ENCODE assay signal across 14 mouse cellular contexts in the genomic region with DNA sequence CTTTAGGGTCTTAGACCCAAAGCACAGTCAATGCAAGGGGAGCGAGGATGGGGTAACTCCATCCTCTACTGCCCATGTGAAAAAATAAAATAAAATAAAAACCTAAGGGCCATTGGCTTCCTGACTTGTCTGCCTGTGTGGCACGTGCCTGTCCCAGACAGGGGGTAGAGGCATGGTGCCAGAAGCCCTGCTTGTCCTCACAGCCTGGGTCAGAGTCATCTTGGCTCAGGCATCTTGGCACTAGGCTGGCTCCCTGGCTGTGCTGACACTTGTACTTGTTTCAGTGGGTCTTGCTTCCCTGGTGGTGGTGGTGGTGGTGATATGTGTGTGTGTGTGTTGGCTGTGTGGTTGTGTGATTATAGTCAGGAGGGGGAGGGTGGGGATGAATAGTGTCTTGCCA. TPM values are rescaled to one million over a fixed set of nuclear protein-coding genes. Genes with fewer than 3 reads are reported as not detected.
DNase-seq lines count a peak whose midpoint lies in the region; ATAC-seq and TF ChIP-seq lines count a peak whose summit lies in the region.
"Had no signal": no experiment of that assay in that cellular context is flagged by ENCODE, and none has a peak within 500 bp of the region (broad histone marks: within the 10 kb centered on the region; RNA-seq: fewer than 3 reads in every experiment).

No protein-coding gene starts in this region.

- no peak for ATAC-seq in cerebellum, adult (ENCODE audit: insufficient number of reproducible peaks, low FRiP score, low TSS enrichment)
- no peak for ATAC-seq in lung, postnatal 0 days

- no peak overlapping the region for H3K4me2 ChIP-seq in lung, postnatal 0 days (replicated peaks; ENCODE audit: low read depth, low read length)
- H3K4me2 ChIP-seq: embryonic facial prominence, embryonic 13.5 days; limb, embryonic 15.5 days; neural tube, embryonic 13.5 days had no signal

- peaks cover 16% of the 10 kb centered on the region for H3K4me1 ChIP-seq in lung, postnatal 0 days (ENCODE audit: insufficient read depth, low read depth, low read length)

- H3K9me3 ChIP-seq in lung, postnatal 0 days (ENCODE audit: low read length): no peaks in the 10 kb centered on the region
- H3K9me3 ChIP-seq: embryonic facial prominence, embryonic 13.5 days; hindbrain, embryonic 10.5 days; limb, embryonic 15.5 days; midbrain, embryonic 10.5 days; neural tube, embryonic 13.5 days had no signal

- TF ChIP-seq EP300 in lung, postnatal 0 days (IDR thresholded peaks at IDR 0.05): no peak

- H3K27me3 ChIP-seq in lung, postnatal 0 days (replicated peaks; ENCODE audit: insufficient read depth, low read length): no peaks in the 10 kb centered on the region
- H3K27me3 ChIP-seq: embryonic facial prominence, embryonic 13.5 days; limb, embryonic 15.5 days; neural tube, embryonic 13.5 days had no signal

- H3K9ac ChIP-seq in lung, postnatal 0 days (replicated peaks; ENCODE audit: low read depth): no peak overlapping the region
- H3K9ac ChIP-seq: embryonic facial prominence, embryonic 13.5 days; limb, embryonic 15.5 days; neural tube, embryonic 13.5 days had no signal

- WGBS in lung, postnatal 0 days: 76% methylated on average over 2 of the region's 2 CpGs

- DNase-seq in cerebellum, adult 11 months: peak; percentile 36
- peak; percentile 33 for DNase-seq in lung, postnatal 14 days
- DNase-seq in lung, postnatal 0 days (ENCODE audit: low spot score): no peak
- DNase-seq in cerebellum, postnatal 14 days: peak; percentile 66 to 76
- peak; percentile 89 to 95 for DNase-seq in kidney, postnatal 25 days
- DNase-seq in thymus, postnatal 10 days (ENCODE audit: low spot score in 2 of 2): no peak
- DNase-seq in Muller cell, postnatal 12 days (ENCODE audit: inconsistent ontology term): no peak
- DNase-seq: thymus, postnatal 4 days had no signal

- H3K27ac ChIP-seq in lung, postnatal 0 days (ENCODE audit: low read length): no peak overlapping the region
- H3K27ac ChIP-seq: embryonic facial prominence, embryonic 13.5 days; hindbrain, embryonic 10.5 days; limb, embryonic 15.5 days; midbrain, embryonic 10.5 days; neural tube, embryonic 13.5 days had no signal

- no peak for TF ChIP-seq CTCF in lung, postnatal 0 days (IDR thresholded peaks at IDR 0.05)

- H3K4me3 ChIP-seq in lung, postnatal 0 days (ENCODE audit: low read depth, low read length): no peak overlapping the region
- H3K4me3 ChIP-seq: embryonic facial prominence, embryonic 13.5 days; hindbrain, embryonic 10.5 days; limb, embryonic 15.5 days; midbrain, embryonic 10.5 days; neural tube, embryonic 13.5 days had no signal

- no peaks in the 10 kb centered on the region for H3K36me3 ChIP-seq in lung, postnatal 0 days (ENCODE audit: insufficient read depth, low read length)

RNA-seq across cellular contexts. Expression of gene Tmem86a, which starts 4.3 kb away (rescaled TPM):
- polyA plus RNA-seq in lung, postnatal 0 days (2015; fragmentation: Nextera tagmentation; extraction: Ambion mirVana): 36.2 and 36.5 TPM in 2 replicates

RNA-seq across cellular contexts. Expression of gene Spty2d1, which starts 46.5 kb away (rescaled TPM):
- 13.1 and 14.9 TPM in 2 replicates for polyA plus RNA-seq in lung, postnatal 0 days (2015; fragmentation: Nextera tagmentation; extraction: Ambion mirVana)

Comparison
In these comparisons a context has a peak if more than half of its experiments do, and no peak if none do; other contexts are left out.
1. DNase-seq: peak in cerebellum, adult 11 months (single experiment), lung, postnatal 14 days (single experiment), cerebellum, postnatal 14 days (2 of 2) and kidney, postnatal 25 days (2 of 2); none in lung, postnatal 0 days (single experiment), thymus, postnatal 10 days (0 of 2) and Muller cell, postnatal 12 days (single experiment).